Mouse (Mus musculus) hindbrain, embryonic 16.5 days (tissue): ENCODE measurements around the gene Flnb. TPM values are rescaled to one million over a fixed set of nuclear protein-coding genes. Genes with fewer than 3 reads are reported as not detected.

ENCODE experiments used
- ATAC-seq: fragments of 200-750 bp; cut with Nextera tagmentation; 2 replicates; pipeline ENCODE4 v1.8.0; 2017; ENCODE audit warnings: moderate TSS enrichment, moderate library complexity
- H3K27ac ChIP-seq: fragments of 300-500 bp; sonication (generic); 2 replicates; pipeline ENCODE4 v1.5.1; 2014; ENCODE audit warnings: low read depth, mild to moderate bottlenecking, control low read depth, low read length, moderate library complexity
- H3K27me3 ChIP-seq: fragments of 300-500 bp; sonication (generic); replicated peaks from 2 replicates; pipeline ENCODE4 v1.6.1; 2014; ENCODE audit warnings: low read length; ENCODE audit not compliant: control insufficient read depth, insufficient read depth
- H3K36me3 ChIP-seq: fragments of 300-500 bp; sonication (generic); 2 replicates; pipeline ENCODE4 v1.6.1; 2014; ENCODE audit warnings: mild to moderate bottlenecking, low read length, moderate library complexity, mixed read lengths; ENCODE audit not compliant: control insufficient read depth, insufficient read depth
- H3K4me1 ChIP-seq: fragments of 300-500 bp; sonication (generic); 2 replicates; pipeline ENCODE4 v1.6.1; 2014; ENCODE audit warnings: low read depth, low read length; ENCODE audit not compliant: control insufficient read depth, insufficient read depth
- H3K4me2 ChIP-seq: fragments of 300-500 bp; sonication (generic); 2 replicates; pipeline ENCODE4 v1.6.1; 2014; ENCODE audit warnings: mild to moderate bottlenecking, low read length, control low read depth, moderate library complexity
- H3K4me3 ChIP-seq: fragments of 300-500 bp; sonication (generic); 2 replicates; pipeline ENCODE4 v1.5.1; 2014; ENCODE audit warnings: mild to moderate bottlenecking, low read length, control low read depth, moderate library complexity
- H3K9ac ChIP-seq: fragments of 300-500 bp; sonication (generic); 2 replicates; pipeline ENCODE4 v1.6.1; 2014; ENCODE audit warnings: low read depth, mild to moderate bottlenecking, control low read depth, low read length, moderate library complexity
- H3K9me3 ChIP-seq: fragments of 300-500 bp; sonication (generic); 2 replicates; pipeline ENCODE4 v1.6.1; 2014; ENCODE audit warnings: mild to moderate bottlenecking, low read length, moderate library complexity; ENCODE audit not compliant: control insufficient read depth
- WGBS: fragments of 180-500 bp; shearing (Covaris S2); extraction: QIAGEN DNeasy Blood & Tissue Kit; methylation state at CpG from one replicate; pipeline ENCODE4 v1.1.7; 2014; 5-methylcytosine and 5-hydroxymethylcytosine counted together
- polyA plus RNA-seq: library from polyadenylated mRNA; unstranded; fragments of >200 nt; fragmentation: Nextera tagmentation; extraction: Ambion mirVana; gene quantifications from 2 replicates; pipeline ENCODE4 v1.2.1, GENCODE M21; 2015

Gene Flnb
- polyA plus RNA-seq, 1 experiment from 2014 or later = 6.3 TPM

DNA sequence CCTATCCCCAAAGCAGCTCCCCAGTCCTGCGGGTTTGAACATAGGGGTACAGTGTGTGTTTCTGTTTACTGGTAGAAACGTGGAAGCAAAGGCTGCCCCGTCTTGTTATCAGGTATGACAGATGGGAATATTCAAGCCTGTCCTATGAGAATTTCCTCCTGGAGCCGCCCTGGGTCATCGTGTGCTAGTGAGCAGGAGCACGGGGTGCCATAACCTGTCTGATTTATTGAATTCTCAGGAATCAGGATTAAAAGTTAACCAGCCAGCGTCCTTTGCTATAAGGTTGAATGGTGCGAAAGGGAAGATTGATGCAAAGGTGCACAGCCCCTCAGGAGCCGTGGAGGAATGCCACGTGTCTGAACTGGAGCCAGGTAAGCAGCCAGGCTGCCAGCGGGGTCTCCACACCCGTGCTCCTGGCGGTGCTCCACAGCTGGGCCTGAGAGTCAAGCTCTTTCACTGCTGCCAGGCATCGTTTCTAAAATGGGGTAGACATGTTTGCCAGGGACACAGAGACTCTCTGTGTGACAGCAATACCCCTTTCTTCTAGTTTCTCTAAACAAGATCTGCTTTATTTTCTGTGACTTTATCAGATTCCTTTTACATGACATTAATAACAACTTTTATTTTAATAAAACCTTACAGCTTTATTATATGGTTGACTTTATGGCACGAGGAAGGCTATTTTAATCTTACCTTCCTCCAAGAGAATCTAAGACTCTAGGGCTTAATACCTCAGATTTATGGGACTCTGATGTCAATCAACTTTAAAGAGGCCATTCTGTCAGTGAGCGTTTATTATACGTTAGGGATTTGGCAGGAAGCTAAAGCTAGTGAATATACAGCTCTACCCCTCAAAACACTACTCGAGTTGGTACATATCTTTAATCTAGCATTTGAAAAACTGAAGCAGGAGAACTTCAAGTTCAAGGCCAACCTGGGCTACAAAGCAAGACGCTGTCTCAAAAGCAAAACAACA lies 121.3 kb downstream of the Flnb start:
- no peak overlapping the region for H3K27ac ChIP-seq
- no peaks in the 10 kb centered on the region for H3K9me3 ChIP-seq
- H3K4me1 ChIP-seq = peaks cover 2% of the 10 kb centered on the region; the same call in 1 of the 2 replicates
- WGBS = 82% methylated on average over 19 of the region's 19 CpGs
- no peak for ATAC-seq
- H3K4me3 ChIP-seq = no peak overlapping the region
- H3K27me3 ChIP-seq = no peaks in the 10 kb centered on the region
- H3K36me3 ChIP-seq = peaks cover 30% of the 10 kb centered on the region
- no peak overlapping the region for H3K9ac ChIP-seq
- H3K4me2 ChIP-seq = no peak overlapping the region

DNA sequence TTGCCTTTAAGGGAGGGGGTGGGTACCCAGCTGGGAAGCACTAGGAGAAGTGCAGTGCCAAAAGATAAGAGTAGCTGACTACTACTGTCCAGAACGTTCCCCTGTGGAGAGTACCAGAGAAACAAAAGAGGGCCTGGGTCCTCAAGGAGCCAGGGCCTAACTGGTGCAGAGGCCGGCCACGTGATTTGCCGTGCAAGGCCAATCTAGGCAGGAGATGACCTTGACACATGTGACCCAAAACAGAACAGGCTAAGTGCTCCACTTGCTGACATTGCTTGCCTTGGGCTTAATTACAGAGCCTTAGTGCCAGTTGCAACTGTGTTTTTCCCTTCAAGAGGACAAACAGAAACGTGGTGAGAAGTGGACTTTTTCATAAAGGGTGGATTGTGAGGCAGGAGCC lies 123.7 kb downstream of the Flnb start:
- 85% methylated on average over 5 of the region's 5 CpGs for WGBS
- H3K9me3 ChIP-seq = no peaks in the 10 kb centered on the region
- no peaks in the 10 kb centered on the region for H3K27me3 ChIP-seq
- H3K9ac ChIP-seq = no peak overlapping the region
- H3K4me1 ChIP-seq = peaks cover 5% of the 10 kb centered on the region; the same call in 1 of the 2 replicates
- no peak for ATAC-seq
- H3K4me2 ChIP-seq = no peak overlapping the region
- no peak overlapping the region for H3K27ac ChIP-seq
- no peak overlapping the region for H3K4me3 ChIP-seq
- H3K36me3 ChIP-seq = peaks cover 23% of the 10 kb centered on the region

- peak; percentile 86 for ATAC-seq
- no peak overlapping the region for H3K27ac ChIP-seq
These were observed 125.5 kb downstream of the Flnb start for GRCm38 (mm10) chr14:7943101-7943800.

GRCm38 (mm10) chr14:7943801-7944135 lies 126.0 kb downstream of the Flnb start:
- no peak overlapping the region for H3K4me2 ChIP-seq
- no peaks in the 10 kb centered on the region for H3K27me3 ChIP-seq
- no peaks in the 10 kb centered on the region for H3K9me3 ChIP-seq
- H3K4me1 ChIP-seq = peaks cover 3% of the 10 kb centered on the region; the same call in 1 of the 2 replicates
- H3K9ac ChIP-seq = no peak overlapping the region
- peak; percentile 7; the same call in 1 of the 2 replicates for ATAC-seq
- peaks cover 26% of the 10 kb centered on the region for H3K36me3 ChIP-seq
- no peak overlapping the region for H3K4me3 ChIP-seq
- peak overlapping the region; percentile 2; the same call in 1 of the 2 replicates for H3K27ac ChIP-seq
- WGBS = 70% methylated on average over 3 of the region's 3 CpGs

More at GRCm38 (mm10) chr14:7943101-7943800, 125.5 kb downstream of the Flnb start:
- H3K4me2 ChIP-seq = no peak overlapping the region
- H3K4me3 ChIP-seq = no peak overlapping the region
- peaks cover 3% of the 10 kb centered on the region; the same call in 1 of the 2 replicates for H3K4me1 ChIP-seq
- no peak overlapping the region for H3K9ac ChIP-seq
- WGBS = 66% methylated on average over 7 of the region's 7 CpGs
- peaks cover 23% of the 10 kb centered on the region for H3K36me3 ChIP-seq
- no peaks in the 10 kb centered on the region for H3K27me3 ChIP-seq
- no peaks in the 10 kb centered on the region for H3K9me3 ChIP-seq

DNA sequence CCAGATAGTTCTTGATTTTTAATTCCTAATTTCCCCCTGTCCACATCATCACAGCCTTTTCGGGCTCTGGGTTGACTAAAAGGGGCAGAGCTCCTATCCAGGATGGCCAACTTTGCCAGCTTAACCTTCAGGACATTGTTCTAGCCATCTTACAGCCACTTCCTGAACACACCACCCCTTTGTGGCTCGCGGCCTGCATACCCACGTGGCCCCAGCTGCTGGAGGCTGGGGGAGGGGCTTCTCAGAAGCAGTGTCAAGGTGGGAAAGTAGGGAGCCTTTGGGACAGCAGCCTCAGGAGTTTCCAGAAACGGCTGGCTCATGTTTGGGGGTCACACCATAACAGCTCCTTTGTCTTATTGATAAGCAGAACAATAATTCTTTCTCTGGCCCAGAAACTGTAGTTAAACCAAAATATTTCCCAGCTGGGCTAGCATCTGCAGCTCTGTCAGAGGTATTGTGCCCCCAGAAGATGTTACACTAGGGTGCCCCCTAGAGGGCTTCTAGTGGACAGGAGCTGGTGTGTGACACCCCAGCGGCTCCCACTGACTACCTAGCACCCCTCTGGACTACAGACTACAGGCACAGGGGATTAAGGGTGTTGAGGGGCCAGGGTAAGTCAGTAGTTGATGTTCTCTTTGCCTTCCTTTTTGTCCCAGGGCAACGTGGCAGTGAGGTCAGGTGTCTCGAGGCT lies 126.7 kb downstream of the Flnb start:
- 58% methylated on average over 8 of the region's 8 CpGs for WGBS
- Histone ChIP-seq H3K4me1 (peaks cover 3% of the 10 kb centered on the region; the same call in 1 of the 2 replicates), H3K9ac (no peak overlapping the region), H3K27ac (no peak overlapping the region; the same call in 1 of the 2 replicates), H3K4me2 (no peak overlapping the region), H3K36me3 (peaks cover 26% of the 10 kb centered on the region), H3K4me3 (no peak overlapping the region), H3K9me3 (no peaks in the 10 kb centered on the region), H3K27me3 (no peaks in the 10 kb centered on the region)
- no peak for ATAC-seq

DNA sequence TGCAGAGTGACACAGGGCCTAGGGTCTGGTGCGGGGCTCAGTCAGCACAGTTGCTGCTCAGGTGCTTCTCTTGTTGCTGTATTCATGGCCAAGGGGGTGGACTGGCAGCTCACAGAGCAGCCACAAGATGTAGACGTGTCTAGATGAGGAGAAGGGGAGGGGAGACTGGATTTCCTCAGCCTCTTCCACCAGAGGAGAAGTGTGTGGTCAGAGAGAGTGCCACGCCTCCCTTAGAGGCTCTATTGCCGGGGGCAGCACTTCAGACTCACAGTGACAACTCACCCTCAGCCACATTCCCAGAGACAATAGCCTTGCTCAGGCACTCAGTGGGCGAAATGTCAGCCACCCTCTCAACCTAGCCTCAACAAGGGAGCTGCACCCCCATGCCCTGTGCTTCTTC lies 127.5 kb downstream of the Flnb start:
- Histone ChIP-seq H3K9me3 (no peaks in the 10 kb centered on the region), H3K27ac (no peak overlapping the region), H3K4me2 (no peak overlapping the region), H3K4me1 (peaks cover 3% of the 10 kb centered on the region; the same call in 1 of the 2 replicates), H3K36me3 (peaks cover 23% of the 10 kb centered on the region), H3K27me3 (no peaks in the 10 kb centered on the region), H3K4me3 (no peak overlapping the region), H3K9ac (no peak overlapping the region)
- WGBS = 85% methylated on average over 5 of the region's 5 CpGs
- no peak for ATAC-seq

- Histone ChIP-seq H3K9me3 (no peaks in the 10 kb centered on the region), H3K36me3 (peaks cover 12% of the 10 kb centered on the region), H3K9ac (no peak overlapping the region), H3K27me3 (no peaks in the 10 kb centered on the region), H3K4me1 (no peaks in the 10 kb centered on the region), H3K4me2 (no peak overlapping the region), H3K4me3 (no peak overlapping the region), H3K27ac (no peak overlapping the region)
- ATAC-seq = no peak
- 92% methylated on average over 9 of the region's 9 CpGs for WGBS
These were observed 133.5 kb downstream of the Flnb start for GRCm38 (mm10) chr14:7951234-7951633.

DNA sequence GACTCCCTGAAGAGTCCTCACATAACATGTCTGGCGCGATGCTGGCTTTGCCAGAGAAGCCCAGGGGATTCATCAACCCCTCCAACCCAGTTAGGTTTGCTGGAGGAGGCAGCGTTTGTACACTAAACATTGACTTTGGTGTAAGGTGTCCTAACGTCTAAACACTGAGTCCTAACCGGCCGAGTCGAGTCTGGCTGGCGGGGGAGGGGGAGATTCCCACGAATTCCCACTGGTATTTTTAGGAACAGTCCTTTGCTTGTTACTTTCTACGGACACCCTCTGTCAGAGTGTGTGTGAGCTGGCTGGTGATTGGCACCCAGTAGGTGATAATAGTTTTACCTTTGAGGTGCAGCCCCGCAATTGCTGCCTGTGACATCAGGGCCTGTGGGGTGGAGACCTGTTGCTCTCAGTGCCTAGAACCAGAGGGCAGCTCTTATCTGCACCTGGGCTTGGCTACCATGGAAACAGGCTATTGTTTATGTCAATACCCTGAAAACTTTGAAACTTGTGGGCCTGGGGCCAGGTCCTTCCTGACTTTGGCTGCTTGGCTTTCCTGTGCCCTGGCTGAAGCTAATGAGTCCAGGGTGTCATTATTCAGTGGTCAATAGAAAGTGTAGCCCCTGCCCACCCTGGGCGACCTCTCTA lies 135.0 kb downstream of the Flnb start:
- H3K27ac ChIP-seq = 0 out of 2 replicates have a peak overlapping the region, but pooled peaks have one; percentile 7
- WGBS = 36% methylated on average over 12 of the region's 12 CpGs

More for the DNA sequence above, 135.0 kb downstream of the Flnb start:
- Histone ChIP-seq H3K36me3 (peaks cover 12% of the 10 kb centered on the region), H3K4me2 (no peak overlapping the region), H3K4me3 (no peak overlapping the region), H3K27me3 (no peaks in the 10 kb centered on the region), H3K9me3 (no peaks in the 10 kb centered on the region), H3K4me1 (no peaks in the 10 kb centered on the region), H3K9ac (no peak overlapping the region)
- peak; percentile 16; the same call in 1 of the 2 replicates for ATAC-seq
